Mouse (Mus musculus) heart, embryonic 16.5 days (tissue): ENCODE measurements at regions not wholly inside any gene's neighbourhood (a gene's known extent, or its start where the extent isn't known, plus 50 kb on each side); places are given as distances from the start of the nearest gene placed in this dataset.
"Not testable (repeated sequence)": the region's sequence is repeated elsewhere in the genome, so short reads cannot be mapped to it uniquely, and the experiment has no call there.

ENCODE experiments used
- ATAC-seq: fragments of 200-750 bp; cut with Nextera tagmentation; replicated peaks from 2 replicates; pipeline ENCODE4 v1.8.0; 2017; ENCODE audit warnings: moderate number of reproducible peaks; ENCODE audit not compliant: insufficient read depth, low FRiP score; ENCODE audit errors: extremely low read depth
- H3K27ac ChIP-seq: fragments of 300-500 bp; sonication (generic); 2 replicates; pipeline ENCODE4 v1.5.1; 2014; ENCODE audit warnings: mild to moderate bottlenecking, low read length, control low read depth, moderate library complexity
- H3K27me3 ChIP-seq: fragments of 300-500 bp; sonication (generic); 2 replicates; pipeline ENCODE4 v1.6.1; 2014; ENCODE audit warnings: low read length, mixed read lengths; ENCODE audit not compliant: control insufficient read depth, insufficient read depth
- H3K36me3 ChIP-seq: fragments of 300-500 bp; sonication (generic); 2 replicates; pipeline ENCODE4 v1.6.1; 2014; ENCODE audit not compliant: control insufficient read depth, insufficient read depth
- H3K4me1 ChIP-seq: fragments of 300-500 bp; sonication (generic); 2 replicates; pipeline ENCODE4 v1.6.1; 2014; ENCODE audit warnings: low read length, mixed read lengths; ENCODE audit not compliant: control insufficient read depth, insufficient read depth
- H3K4me2 ChIP-seq: fragments of 300-500 bp; sonication (generic); 2 replicates; pipeline ENCODE4 v1.6.1; 2014; ENCODE audit warnings: low read depth, mild to moderate bottlenecking, control low read depth, low read length
- H3K4me3 ChIP-seq: fragments of 300-500 bp; sonication (generic); 2 replicates; pipeline ENCODE4 v1.5.1; 2014; ENCODE audit warnings: mild to moderate bottlenecking, control low read depth, low read length
- H3K9ac ChIP-seq: fragments of 300-500 bp; sonication (generic); 2 replicates; pipeline ENCODE4 v1.6.1; 2014; ENCODE audit warnings: low read length, control low read depth
- H3K9me3 ChIP-seq: fragments of 300-500 bp; sonication (generic); replicated peaks from 2 replicates; pipeline ENCODE4 v1.6.1; 2016; ENCODE audit warnings: low read length; ENCODE audit not compliant: control insufficient read depth
- WGBS: fragments of 180-500 bp; shearing (Covaris S2); extraction: QIAGEN DNeasy Blood & Tissue Kit; methylation state at CpG from one replicate; pipeline ENCODE4 v1.1.7; 2014; 5-methylcytosine and 5-hydroxymethylcytosine counted together

DNA sequence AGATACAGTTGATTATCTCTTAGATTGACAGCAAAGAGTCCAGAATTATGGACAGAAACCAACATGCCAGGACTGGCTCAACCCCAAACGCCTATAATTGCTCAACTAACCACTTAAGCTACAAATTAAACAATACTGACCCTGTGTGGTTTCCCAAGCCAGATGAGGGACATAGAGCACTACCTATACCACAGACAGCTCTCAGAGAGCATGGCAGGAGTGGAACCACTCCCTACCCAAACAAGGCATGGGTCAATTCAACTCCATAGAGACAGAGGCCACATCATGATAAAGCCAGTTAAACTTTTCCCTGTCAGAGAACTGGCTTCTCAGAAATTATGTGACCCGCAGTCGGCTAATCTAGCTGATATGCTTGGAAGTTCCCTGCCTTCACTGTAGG lies 490.7 kb upstream of the Tbl1xr1 start:
- no peak overlapping the region for H3K4me2 ChIP-seq
- ATAC-seq = no peak

GRCm38 (mm10) chr3:21606846-21607245 lies 469.6 kb upstream of the Tbl1xr1 start:
- Histone ChIP-seq H3K27me3 (no peaks in the 10 kb centered on the region), H3K9me3 (no peaks in the 10 kb centered on the region), H3K9ac (no peak overlapping the region), H3K27ac (no peak overlapping the region), H3K4me3 (no peak overlapping the region), H3K36me3 (no peaks in the 10 kb centered on the region), H3K4me1 (no peaks in the 10 kb centered on the region), H3K4me2 (no peak overlapping the region)
- no peak for ATAC-seq
- WGBS = 97% methylated on average over 2 of the region's 2 CpGs

More for the DNA sequence above, 490.7 kb upstream of the Tbl1xr1 start:
- no peak overlapping the region for H3K27ac ChIP-seq
- no peak overlapping the region for H3K4me3 ChIP-seq
- no peaks in the 10 kb centered on the region for H3K4me1 ChIP-seq
- 69% methylated on average over 3 of the region's 3 CpGs for WGBS
- H3K27me3 ChIP-seq = no peaks in the 10 kb centered on the region
- no peaks in the 10 kb centered on the region for H3K36me3 ChIP-seq
- H3K9me3 ChIP-seq = no peaks in the 10 kb centered on the region
- no peak overlapping the region for H3K9ac ChIP-seq

DNA sequence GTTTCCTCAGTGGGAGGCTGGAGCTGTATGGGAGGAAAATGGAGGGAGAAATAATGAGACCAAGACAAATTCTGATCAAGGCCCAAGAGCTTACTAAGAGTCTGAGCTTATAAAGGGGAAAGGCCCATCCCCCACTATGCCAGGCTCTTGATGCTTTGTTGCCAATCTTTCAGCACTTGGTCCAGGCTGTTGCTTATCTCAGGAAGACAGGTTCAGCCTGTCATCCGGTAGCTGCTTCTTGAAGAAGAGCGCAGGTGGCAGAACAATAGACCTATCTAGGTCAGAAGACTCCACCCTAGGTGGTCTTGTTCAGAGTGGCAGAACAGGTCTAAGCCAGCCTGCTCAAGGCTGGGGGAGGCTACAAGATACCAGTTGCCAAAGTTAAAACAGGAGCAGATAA lies 466.2 kb upstream of the Tbl1xr1 start:
- Histone ChIP-seq H3K4me1 (no peaks in the 10 kb centered on the region), H3K27ac (no peak overlapping the region), H3K9ac (no peak overlapping the region), H3K9me3 (no peaks in the 10 kb centered on the region), H3K4me3 (no peak overlapping the region), H3K27me3 (no peaks in the 10 kb centered on the region), H3K36me3 (no peaks in the 10 kb centered on the region), H3K4me2 (no peak overlapping the region)
- ATAC-seq = no peak
- 64% methylated on average over 2 of the region's 2 CpGs for WGBS

DNA sequence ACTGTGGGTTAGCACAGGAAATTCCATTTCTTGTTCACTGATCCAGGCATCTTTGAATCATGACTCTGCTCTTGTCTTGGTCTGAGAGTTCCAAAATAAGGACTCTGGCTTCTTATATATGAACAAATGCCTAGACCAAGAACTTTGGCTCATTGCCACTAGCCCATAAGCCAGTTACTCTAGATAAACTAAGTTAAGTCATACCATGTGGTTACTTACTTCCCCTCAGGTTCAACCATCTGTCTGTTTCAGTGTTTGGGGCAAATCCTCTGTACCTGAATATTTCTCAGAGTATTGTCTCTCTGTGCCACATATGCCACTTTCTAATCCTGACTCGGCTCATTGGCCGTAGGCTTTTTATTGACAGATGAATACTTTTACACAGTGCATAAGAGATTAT lies 454.7 kb upstream of the Tbl1xr1 start:
- Histone ChIP-seq H3K4me1 (no peaks in the 10 kb centered on the region; the same call in 1 of the 2 replicates), H3K27me3 (no peaks in the 10 kb centered on the region), H3K9me3 (no peaks in the 10 kb centered on the region), H3K4me2 (no peak overlapping the region), H3K9ac (no peak overlapping the region), H3K36me3 (no peaks in the 10 kb centered on the region), H3K27ac (no peak overlapping the region), H3K4me3 (no peak overlapping the region)
- ATAC-seq = no peak
- WGBS = 91% methylated on average over 2 of the region's 2 CpGs

DNA sequence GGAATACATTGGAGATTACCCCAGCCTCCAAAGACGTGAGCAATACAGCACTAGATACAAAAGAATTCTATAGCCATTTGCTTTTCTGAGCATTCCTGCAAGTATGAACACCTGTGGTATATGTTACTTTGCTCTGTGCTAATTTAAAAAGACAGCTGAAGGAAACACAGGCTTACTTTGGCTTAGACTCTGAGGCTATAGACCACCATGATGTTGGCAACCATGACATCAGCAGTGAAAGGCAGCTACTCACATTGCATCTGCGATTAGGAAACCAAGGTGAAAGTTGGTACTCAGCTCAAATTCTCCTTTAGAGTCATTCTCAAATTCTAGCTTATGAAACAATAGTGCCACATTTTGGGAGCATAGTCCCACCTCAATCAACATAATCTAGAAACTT lies 451.4 kb upstream of the Tbl1xr1 start:
- no peak overlapping the region for H3K27ac ChIP-seq
- no peak overlapping the region for H3K4me3 ChIP-seq
- H3K27me3 ChIP-seq = no peaks in the 10 kb centered on the region
- no peaks in the 10 kb centered on the region; the same call in 1 of the 2 replicates for H3K4me1 ChIP-seq
- H3K36me3 ChIP-seq = no peaks in the 10 kb centered on the region
- no peak overlapping the region for H3K9ac ChIP-seq
- ATAC-seq = no peak
- H3K4me2 ChIP-seq = no peak overlapping the region
- no peaks in the 10 kb centered on the region for H3K9me3 ChIP-seq
- WGBS = 86% methylated on average over 2 of the region's 2 CpGs

DNA sequence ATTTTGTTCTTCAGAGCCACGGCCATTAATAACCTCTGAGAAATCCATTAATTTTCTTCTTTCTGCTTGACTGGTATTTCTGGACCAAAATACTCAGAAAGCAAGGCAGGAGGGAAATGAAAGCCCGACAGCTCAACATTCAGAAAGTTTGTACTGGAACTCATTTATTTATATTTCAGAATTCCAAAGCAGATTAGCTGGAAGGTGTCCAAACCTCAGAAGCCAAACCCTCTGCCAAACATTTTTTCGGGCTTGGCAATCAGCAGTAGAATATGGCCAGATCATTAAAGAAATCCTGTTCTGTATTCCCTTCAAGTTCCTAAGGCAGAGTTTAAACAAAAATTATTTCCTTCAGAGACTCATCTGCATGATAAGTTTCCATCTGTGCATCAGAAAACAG lies 450.4 kb upstream of the Tbl1xr1 start:
- Histone ChIP-seq H3K4me1 (no peaks in the 10 kb centered on the region; the same call in 1 of the 2 replicates), H3K27ac (peak overlapping the region; percentile 75), H3K36me3 (no peaks in the 10 kb centered on the region), H3K9me3 (no peaks in the 10 kb centered on the region), H3K27me3 (no peaks in the 10 kb centered on the region), H3K9ac (no peak overlapping the region), H3K4me3 (no peak overlapping the region), H3K4me2 (peak overlapping the region; percentile 19; the same call in 1 of the 2 replicates)
- WGBS = 26% methylated on average over 3 of the region's 3 CpGs
- no peak for ATAC-seq

GRCm38 (mm10) chr3:21627048-21627447 lies 449.4 kb upstream of the Tbl1xr1 start:
- H3K27ac ChIP-seq, ATAC-seq, H3K36me3 ChIP-seq, H3K4me1 ChIP-seq, H3K9ac ChIP-seq, H3K27me3 ChIP-seq, H3K4me2 ChIP-seq, H3K9me3 ChIP-seq, H3K4me3 ChIP-seq: not testable (repeated sequence)
- 97% methylated on average over 2 of the region's 2 CpGs for WGBS

DNA sequence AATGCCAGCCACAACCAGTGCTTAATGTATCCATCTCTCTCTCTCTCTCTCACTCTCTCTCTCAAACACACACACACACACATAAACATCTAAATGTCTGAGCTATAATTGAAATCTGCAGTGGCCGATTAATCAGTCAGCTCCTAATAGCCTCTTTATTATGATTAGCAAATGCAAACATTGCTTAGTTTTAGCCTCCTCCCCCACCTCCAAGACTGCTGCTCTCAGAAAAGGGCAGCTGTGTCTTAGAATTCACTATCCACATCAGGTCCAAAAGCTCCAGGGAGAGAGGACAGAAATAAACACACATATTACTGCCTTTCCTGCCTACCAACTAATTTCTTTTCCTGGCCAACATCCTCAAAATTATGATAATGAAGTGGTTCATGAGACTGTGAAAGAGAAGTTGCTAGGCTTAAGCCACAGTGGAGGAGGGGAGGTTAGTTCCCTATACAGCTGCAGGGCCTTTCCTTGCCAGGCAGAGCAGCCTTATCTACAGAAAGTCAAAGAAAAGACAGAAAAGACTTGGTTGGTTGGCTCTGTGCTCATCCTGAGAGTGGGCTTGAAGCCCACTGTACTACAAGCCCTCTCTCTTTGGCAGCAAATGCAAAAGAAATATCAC lies 442.7 kb upstream of the Tbl1xr1 start:
- Histone ChIP-seq H3K27me3 (no peaks in the 10 kb centered on the region), H3K4me3 (no peak overlapping the region), H3K9me3 (0 out of 2 replicates have a peak, but pooled peaks cover 3% of the 10 kb centered on the region), H3K9ac (no peak overlapping the region), H3K36me3 (no peaks in the 10 kb centered on the region), H3K4me1 (peaks cover 7% of the 10 kb centered on the region), H3K27ac (peak overlapping the region; percentile 35; the same call in 1 of the 2 replicates), H3K4me2 (no peak overlapping the region)
- peak; percentile 41 for ATAC-seq
- WGBS = 26% methylated on average over 1 of the region's 1 CpGs

- WGBS = 70% methylated on average over 4 of the region's 4 CpGs
- Histone ChIP-seq H3K27me3 (no peaks in the 10 kb centered on the region), H3K36me3 (no peaks in the 10 kb centered on the region), H3K4me2 (no peak overlapping the region), H3K27ac (no peak overlapping the region), H3K4me1 (peaks cover 13% of the 10 kb centered on the region), H3K9me3 (0 out of 2 replicates have a peak, but pooled peaks cover 3% of the 10 kb centered on the region), H3K4me3 (no peak overlapping the region), H3K9ac (no peak overlapping the region)
- ATAC-seq = no peak
Measured at GRCm38 (mm10) chr3:21634675-21635204, 441.7 kb upstream of the Tbl1xr1 start.
